In genomic region chr2:122789311-122789710, GRCm38 (mm10) we compare ENCODE assay signal across 15 mouse cellular contexts. TPM values are rescaled to one million over a fixed set of nuclear protein-coding genes. Genes with fewer than 3 reads are reported as not detected.
DNase-seq lines count a peak whose midpoint lies in the region; ATAC-seq lines count a peak whose summit lies in the region.
"Had no signal": no experiment of that assay in that cellular context is flagged by ENCODE, and none has a peak within 500 bp of the region (broad histone marks: within the 10 kb centered on the region; RNA-seq: fewer than 3 reads in every experiment).

No protein-coding gene starts in this region.

- H3K27me3 ChIP-seq in midbrain, embryonic 14.5 days (ENCODE audit: control insufficient read depth, insufficient read depth, low read length), result no peaks in the 10 kb centered on the region
- H3K27me3 ChIP-seq: hindbrain, embryonic 13.5 days; liver, embryonic 13.5 days had no signal

- no peaks in the 10 kb centered on the region for H3K36me3 ChIP-seq in midbrain, embryonic 14.5 days (ENCODE audit: control insufficient read depth, insufficient read depth, low read length)
- H3K36me3 ChIP-seq: hindbrain, embryonic 13.5 days; liver, embryonic 13.5 days had no signal

- no peak for ATAC-seq in midbrain, embryonic 14.5 days (ENCODE audit: low FRiP score, low TSS enrichment)
- ATAC-seq: forebrain, embryonic 14.5 days had no signal

- H3K9ac ChIP-seq in midbrain, embryonic 14.5 days (replicated peaks; ENCODE audit: low read length), result no peak overlapping the region
- H3K9ac ChIP-seq: hindbrain, embryonic 13.5 days; liver, embryonic 13.5 days had no signal

- no peak overlapping the region for H3K4me2 ChIP-seq in midbrain, embryonic 14.5 days (ENCODE audit: low read length)
- H3K4me2 ChIP-seq: hindbrain, embryonic 13.5 days; liver, embryonic 13.5 days had no signal

- 90% methylated on average over 7 of the region's 7 CpGs for WGBS in midbrain, embryonic 14.5 days

- DNase-seq in gastrocnemius, adult 18-20 months (ENCODE audit: low spot score), result peak; percentile 25
- no peak for DNase-seq in gastrocnemius, adult 8-10 months (ENCODE audit: low spot score in 2 of 2)
- DNase-seq in adrenal gland, postnatal 14 days, result peak; percentile 32
- peak; percentile 41 for DNase-seq in kidney, postnatal 14 days
- peak; percentile 50 for DNase-seq in naive thymus-derived CD4-positive, alpha-beta T cell, adult 2 months (ENCODE audit: low read depth)
- DNase-seq in frontal cortex, postnatal 14 days (ENCODE audit: low spot score in 2 of 2), result no peak
- no peak for DNase-seq in cerebellum, adult 18-20 months
- DNase-seq in midbrain, embryonic 14.5 days, result no peak
- DNase-seq: B cell, adult 2 months; embryo, embryonic 11 days; heart, adult 2 months; layer of hippocampus, postnatal 36 days; liver, embryonic 13.5 days had no signal

- H3K4me1 ChIP-seq in midbrain, embryonic 14.5 days (ENCODE audit: control insufficient read depth, insufficient read depth, low read length), result no peaks in the 10 kb centered on the region
- H3K4me1 ChIP-seq: hindbrain, embryonic 13.5 days; liver, embryonic 13.5 days had no signal

- H3K4me3 ChIP-seq in midbrain, embryonic 14.5 days (replicated peaks; ENCODE audit: low read depth, low read length), result no peak overlapping the region
- H3K4me3 ChIP-seq: heart, adult 2 months; hindbrain, embryonic 13.5 days; liver, embryonic 13.5 days had no signal

- no peak overlapping the region for H3K27ac ChIP-seq in midbrain, embryonic 14.5 days (replicated peaks; ENCODE audit: low read depth, low read length)
- H3K27ac ChIP-seq: heart, adult 2 months; hindbrain, embryonic 13.5 days; liver, embryonic 13.5 days had no signal

- no peaks in the 10 kb centered on the region for H3K9me3 ChIP-seq in midbrain, embryonic 14.5 days (ENCODE audit: control insufficient read depth, low read length)
- H3K9me3 ChIP-seq: hindbrain, embryonic 13.5 days; liver, embryonic 13.5 days had no signal

RNA-seq across cellular contexts. Expression of gene Sqor, which starts 24.3 kb away (rescaled TPM):
- total RNA-seq in gastrocnemius, adult 18-20 months (2021), result 10 to 100 TPM; 39.0 to 42.2 TPM
- 10 to 100 TPM; 38.0 to 46.5 (median 43.7) TPM for total RNA-seq in gastrocnemius, adult 8-10 months (2022)
- total RNA-seq in adrenal gland, postnatal 14 days (2021), result 62.9 and 74.3 TPM in 2 replicates
- polyA plus RNA-seq in midbrain, embryonic 14.5 days (2014; fragmentation: Nextera tagmentation; extraction: Ambion mirVana), result 1.1 and 2.1 TPM in 2 replicates

RNA-seq across cellular contexts. Expression of gene Bloc1s6, which starts 51.0 kb away (rescaled TPM):
- total RNA-seq in gastrocnemius, adult 18-20 months (2021), result 10 to 100 TPM; 17.5 to 20.0 TPM
- 10 to 100 TPM; 18.5 to 21.2 (median 19.0) TPM for total RNA-seq in gastrocnemius, adult 8-10 months (2022)
- 21.7 and 24.8 TPM in 2 replicates for total RNA-seq in adrenal gland, postnatal 14 days (2021)
- 77.1 and 93.9 TPM in 2 replicates for polyA plus RNA-seq in midbrain, embryonic 14.5 days (2014; fragmentation: Nextera tagmentation; extraction: Ambion mirVana)

Comparison
In these comparisons a context has a peak if more than half of its experiments do, and no peak if none do; other contexts are left out.
1. DNase-seq: peak in gastrocnemius, adult 18-20 months (single experiment), adrenal gland, postnatal 14 days (single experiment), kidney, postnatal 14 days (single experiment) and naive thymus-derived CD4-positive, alpha-beta T cell, adult 2 months (single experiment); none in gastrocnemius, adult 8-10 months (0 of 2), frontal cortex, postnatal 14 days (0 of 2), cerebellum, adult 18-20 months (0 of 2) and midbrain, embryonic 14.5 days (single experiment).